Mouse (Mus musculus) CD4-positive, CD25-positive, alpha-beta regulatory T cell, adult 2 months (primary cell): Measurements from ENCODE around the gene Hoxa6.

Experiments
- DNase-seq: peaks from one replicate; pipeline ENCODE4 v3.0.0-alpha.2; 2012; ENCODE audit warnings: low read depth, low spot score

The Hoxa6 gene

GRCm38 (mm10) chr6:52178918-52179665 is 29.4 kb downstream of the Hoxa6 start:
- no peak for DNase-seq

GRCm38 (mm10) chr6:52177806-52178205 is 30.7 kb downstream of the Hoxa6 start:
- DNase-seq = no peak

GRCm38 (mm10) chr6:52177061-52177735 is 31.3 kb downstream of the Hoxa6 start, which contains the start of gene 5730596B20Rik:
Gene 5730596B20Rik, plus strand, starts transcription at chr6:52177498.
- no peak for DNase-seq

- no peak for DNase-seq
These were observed 32.1 kb downstream of the Hoxa6 start for GRCm38 (mm10) chr6:52176391-52176790.

- DNase-seq = no peak
These were observed 32.7 kb downstream of the Hoxa6 start for GRCm38 (mm10) chr6:52175864-52176263.

- no peak for DNase-seq
These were observed 33.4 kb downstream of the Hoxa6 start for GRCm38 (mm10) chr6:52174968-52175751.

GRCm38 (mm10) chr6:52173648-52174047 is 34.9 kb downstream of the Hoxa6 start:
- no peak for DNase-seq

GRCm38 (mm10) chr6:52172501-52172900 is 36.0 kb downstream of the Hoxa6 start:
- DNase-seq = no peak

- no peak for DNase-seq
These were observed 36.6 kb downstream of the Hoxa6 start for GRCm38 (mm10) chr6:52171938-52172337.

- DNase-seq = no peak
These were observed 37.2 kb downstream of the Hoxa6 start for GRCm38 (mm10) chr6:52171331-52171730.

GRCm38 (mm10) chr6:52170898-52171223 is 37.7 kb downstream of the Hoxa6 start:
- no peak for DNase-seq

- no peak for DNase-seq
These were observed 38.2 kb downstream of the Hoxa6 start for GRCm38 (mm10) chr6:52170166-52170897.

- DNase-seq = no peak
These were observed 38.9 kb downstream of the Hoxa6 start for GRCm38 (mm10) chr6:52169499-52170165.

- DNase-seq = no peak
These were observed 40.1 kb downstream of the Hoxa6 start for GRCm38 (mm10) chr6:52168191-52169055.

- DNase-seq = no peak
These were observed 40.8 kb downstream of the Hoxa6 start for GRCm38 (mm10) chr6:52167736-52168161.

- no peak for DNase-seq
These were observed 41.3 kb downstream of the Hoxa6 start for GRCm38 (mm10) chr6:52167176-52167575.

GRCm38 (mm10) chr6:52166431-52167077 is 42.0 kb downstream of the Hoxa6 start:
- DNase-seq = no peak

- no peak for DNase-seq
These were observed 42.8 kb downstream of the Hoxa6 start for GRCm38 (mm10) chr6:52165441-52166370.
